Mouse (Mus musculus): Measurements from ENCODE around the gene Ostc. TPM values are rescaled to one million over a fixed set of nuclear protein-coding genes. Genes with fewer than 3 reads are reported as not detected.

Gene Ostc
- polyA plus RNA-seq, 2 experiments = 101 to 228 TPM

DNA sequence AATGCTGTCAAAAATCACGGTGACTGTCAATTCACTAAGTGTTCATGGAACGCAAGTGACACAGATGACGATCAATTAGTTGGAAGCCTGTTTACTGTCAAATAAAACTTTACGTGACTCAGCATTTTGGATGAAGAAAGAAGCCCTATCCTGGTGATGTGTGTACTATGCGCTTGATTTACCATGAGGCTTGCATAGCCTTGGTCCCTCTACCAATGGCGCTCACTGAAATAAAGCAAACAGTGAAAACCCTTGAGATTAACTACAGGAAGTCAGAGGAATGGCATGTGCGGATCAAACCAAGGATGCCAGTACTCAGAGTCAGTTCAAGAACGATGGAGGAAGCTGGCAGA is 24.3 kb downstream of the Ostc start:
- no peak overlapping the region for H3K9ac ChIP-seq (replicated peaks)

DNA sequence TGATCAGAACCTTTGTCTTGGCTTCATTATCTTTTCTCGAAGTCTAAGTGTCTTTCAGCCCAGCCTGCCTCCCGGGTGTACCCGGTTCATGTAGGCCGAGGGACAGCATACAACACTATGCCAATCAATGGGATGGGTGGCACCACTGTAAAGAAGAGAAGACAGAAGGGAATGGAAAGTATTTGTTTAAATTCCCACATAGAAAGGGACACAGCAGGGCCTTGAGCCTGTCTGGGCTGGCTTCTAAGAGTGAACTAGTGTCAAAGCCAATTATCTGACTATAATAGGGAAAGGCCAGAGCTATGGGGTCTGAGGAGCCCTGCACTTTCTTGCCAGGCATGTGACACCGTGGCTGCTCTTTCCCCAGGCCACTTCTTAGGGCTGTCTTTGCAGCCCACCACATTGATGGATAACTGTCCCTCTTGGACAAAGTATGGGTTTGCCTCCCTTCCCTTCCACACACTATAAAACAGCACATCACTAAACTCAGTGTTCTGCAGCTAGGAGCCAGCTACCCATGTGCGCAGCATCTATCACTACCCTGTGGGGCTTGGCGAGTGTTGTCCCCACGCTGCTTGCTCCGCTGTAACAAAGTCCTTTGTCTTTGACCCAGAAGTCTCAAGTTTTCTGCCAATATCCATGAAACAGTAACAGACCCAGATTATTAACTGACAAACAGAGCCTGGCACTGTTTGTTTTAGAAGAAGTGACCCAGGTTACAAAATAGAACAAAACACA is 24.8 kb downstream of the Ostc start:
- no peak for ATAC-seq (ENCODE audit: insufficient read depth)
- Histone ChIP-seq H3K27me3 (ENCODE audit: control insufficient read depth, insufficient read depth, low read length) (no peaks in the 10 kb centered on the region), H3K36me3 (replicated peaks; ENCODE audit: control insufficient read depth, insufficient read depth, low read depth) (no peaks in the 10 kb centered on the region), H3K9ac (replicated peaks) (no peak overlapping the region), H3K9me3 (ENCODE audit: control insufficient read depth, low read length) (no peaks in the 10 kb centered on the region), H3K4me3 (ENCODE audit: insufficient read depth in 1 of 2, low read depth in 2 of 2, low read length in 2 of 2) (no peak overlapping the region), H3K27ac (no peak overlapping the region), H3K4me1 (replicated peaks; ENCODE audit: control insufficient read depth in 2 of 2, insufficient read depth in 2 of 2, low read length in 1 of 2) (no peaks in the 10 kb centered on the region), H3K4me2 (ENCODE audit: low read depth) (no peak overlapping the region)
- WGBS (ENCODE audit: insufficient replicate concordance) = 76% methylated on average over 9 of the region's 9 CpGs
- DNase-seq (ENCODE audit: low read depth in 3 of 3, low spot score in 3 of 3) = no peak
- TF ChIP-seq CTCF (IDR thresholded peaks at IDR 0.05; ENCODE audit: low read depth) (no peak), EP300 (IDR thresholded peaks at IDR 0.05; ENCODE audit: low read depth) (no peak)

More for the DNA sequence above, 24.3 kb downstream of the Ostc start:
- ATAC-seq (ENCODE audit: insufficient read depth) (no peak), DNase-seq (ENCODE audit: low read depth in 3 of 3, low spot score in 3 of 3) (no peak)
- Histone ChIP-seq H3K4me2 (ENCODE audit: low read depth) (no peak overlapping the region), H3K4me3 (ENCODE audit: insufficient read depth in 1 of 2, low read depth in 2 of 2, low read length in 2 of 2) (no peak overlapping the region), H3K9me3 (ENCODE audit: control insufficient read depth, low read length) (no peaks in the 10 kb centered on the region), H3K27me3 (ENCODE audit: control insufficient read depth, insufficient read depth, low read length) (no peaks in the 10 kb centered on the region), H3K36me3 (replicated peaks; ENCODE audit: control insufficient read depth, insufficient read depth, low read depth) (no peaks in the 10 kb centered on the region), H3K4me1 (replicated peaks; ENCODE audit: control insufficient read depth in 2 of 2, insufficient read depth in 2 of 2, low read length in 1 of 2) (peaks cover 2 to 3% of the 10 kb centered on the region in 2 experiments; a peak in 2 of 4 replicates), H3K27ac (no peak overlapping the region)
- WGBS (ENCODE audit: insufficient replicate concordance) = 72% methylated on average over 8 of the region's 8 CpGs
- TF ChIP-seq CTCF (IDR thresholded peaks at IDR 0.05; ENCODE audit: low read depth) (no peak), EP300 (IDR thresholded peaks at IDR 0.05; ENCODE audit: low read depth) (no peak)

DNA sequence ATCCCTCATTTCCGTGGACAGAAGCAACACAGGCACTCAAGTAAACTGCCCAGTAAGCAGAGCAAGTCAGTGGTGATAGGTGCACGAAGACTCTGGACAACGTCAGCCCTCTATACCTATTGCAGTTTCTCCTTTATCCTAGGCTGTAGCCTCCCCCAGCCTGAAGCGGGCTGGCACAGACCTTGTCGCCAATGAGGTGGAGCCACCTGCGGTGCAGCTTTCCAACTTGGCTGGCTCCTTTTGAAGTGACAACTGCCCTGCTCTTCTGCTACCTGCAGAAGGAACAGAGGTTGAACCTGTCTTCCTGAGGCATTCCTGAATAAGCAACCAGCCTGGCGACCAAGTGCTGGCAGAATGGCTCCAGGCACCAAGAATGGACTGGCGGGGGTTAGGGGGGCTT is 25.4 kb downstream of the Ostc start:
- Histone ChIP-seq H3K4me3 (ENCODE audit: insufficient read depth in 1 of 2, low read depth in 2 of 2, low read length in 2 of 2) (no peak overlapping the region), H3K27me3 (ENCODE audit: control insufficient read depth, insufficient read depth, low read length) (no peaks in the 10 kb centered on the region), H3K9me3 (ENCODE audit: control insufficient read depth, low read length) (no peaks in the 10 kb centered on the region), H3K9ac (replicated peaks) (no peak overlapping the region), H3K27ac (no peak overlapping the region), H3K36me3 (replicated peaks; ENCODE audit: control insufficient read depth, insufficient read depth, low read depth) (no peaks in the 10 kb centered on the region), H3K4me2 (ENCODE audit: low read depth) (no peak overlapping the region), H3K4me1 (replicated peaks; ENCODE audit: control insufficient read depth in 2 of 2, insufficient read depth in 2 of 2, low read length in 1 of 2) (no peaks in the 10 kb centered on the region)
- ATAC-seq (ENCODE audit: insufficient read depth) (no peak), DNase-seq (ENCODE audit: low read depth in 3 of 3, low spot score in 3 of 3) (no peak)
- TF ChIP-seq EP300 (IDR thresholded peaks at IDR 0.05; ENCODE audit: low read depth) (no peak), CTCF (IDR thresholded peaks at IDR 0.05; ENCODE audit: low read depth) (no peak)
- 71% methylated on average over 8 of the region's 8 CpGs for WGBS (ENCODE audit: insufficient replicate concordance)

- Histone ChIP-seq H3K4me2 (ENCODE audit: low read depth) (no peak overlapping the region), H3K27ac (no peak overlapping the region), H3K9me3 (ENCODE audit: control insufficient read depth, low read length) (no peaks in the 10 kb centered on the region), H3K36me3 (replicated peaks; ENCODE audit: control insufficient read depth, insufficient read depth, low read depth) (no peaks in the 10 kb centered on the region), H3K4me1 (replicated peaks; ENCODE audit: control insufficient read depth in 2 of 2, insufficient read depth in 2 of 2, low read length in 1 of 2) (no peaks in the 10 kb centered on the region), H3K9ac (replicated peaks) (no peak overlapping the region), H3K4me3 (ENCODE audit: insufficient read depth in 1 of 2, low read depth in 2 of 2, low read length in 2 of 2) (no peak overlapping the region), H3K27me3 (ENCODE audit: control insufficient read depth, insufficient read depth, low read length) (no peaks in the 10 kb centered on the region)
- no peak for DNase-seq (ENCODE audit: low read depth in 3 of 3, low spot score in 3 of 3)
- WGBS (ENCODE audit: insufficient replicate concordance) = 68% methylated on average over 9 of the region's 9 CpGs
- TF ChIP-seq EP300 (IDR thresholded peaks at IDR 0.05; ENCODE audit: low read depth) (no peak), CTCF (IDR thresholded peaks at IDR 0.05; ENCODE audit: low read depth) (no peak)
- ATAC-seq (ENCODE audit: insufficient read depth) = no peak
These were observed 27.1 kb downstream of the Ostc start for GRCm38 (mm10) chr3:130682183-130682582.

DNA sequence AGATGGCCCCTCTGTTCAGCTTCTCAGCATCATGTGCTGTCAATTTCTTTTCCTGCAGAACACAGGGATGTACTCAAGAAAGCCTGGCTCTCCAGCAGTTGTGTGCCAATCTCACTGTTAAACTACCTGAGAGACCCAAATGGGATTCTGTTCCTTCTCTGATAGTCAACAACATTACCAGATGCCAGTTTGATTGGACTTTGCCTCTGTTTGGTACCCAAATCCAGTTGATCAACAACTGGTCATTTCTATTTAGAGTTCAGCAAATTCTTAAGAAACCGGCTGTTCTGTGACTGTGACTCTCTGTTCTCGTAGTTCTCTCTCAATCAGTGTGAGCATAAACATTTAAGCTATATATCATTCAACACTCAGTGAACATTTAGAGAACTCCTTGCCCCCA is 28.0 kb downstream of the Ostc start:
- no peak overlapping the region for H3K27ac ChIP-seq
- no peaks in the 10 kb centered on the region for H3K27me3 ChIP-seq (ENCODE audit: control insufficient read depth, insufficient read depth, low read length)
- H3K4me1 ChIP-seq (replicated peaks; ENCODE audit: control insufficient read depth in 2 of 2, insufficient read depth in 2 of 2, low read length in 1 of 2) = no peaks in the 10 kb centered on the region
- DNase-seq (ENCODE audit: low read depth in 3 of 3, low spot score in 3 of 3) (no peak), ATAC-seq (ENCODE audit: insufficient read depth) (no peak)
- no peaks in the 10 kb centered on the region for H3K9me3 ChIP-seq (ENCODE audit: control insufficient read depth, low read length)
- no peak overlapping the region for H3K4me3 ChIP-seq (ENCODE audit: insufficient read depth in 1 of 2, low read depth in 2 of 2, low read length in 2 of 2)
- no peak overlapping the region for H3K4me2 ChIP-seq (ENCODE audit: low read depth)
- TF ChIP-seq CTCF (IDR thresholded peaks at IDR 0.05; ENCODE audit: low read depth) (no peak), EP300 (IDR thresholded peaks at IDR 0.05; ENCODE audit: low read depth) (no peak)
- H3K9ac ChIP-seq (replicated peaks) = no peak overlapping the region
- 58% methylated on average over 2 of the region's 2 CpGs for whole genome bisulfite sequencing (ENCODE audit: insufficient replicate concordance)
- H3K36me3 ChIP-seq (replicated peaks; ENCODE audit: control insufficient read depth, insufficient read depth, low read depth) = no peaks in the 10 kb centered on the region
